Mouse (Mus musculus) C2C12 (cell line): ENCODE results near the gene Mia. TPM values are rescaled to one million over a fixed set of nuclear protein-coding genes. Genes with fewer than 3 reads are reported as not detected.

Experiments used
- H3K27me3 ChIP-seq: one replicate; pipeline ENCODE4 v1.6.1; 2011; ENCODE audit not compliant: control insufficient read depth, insufficient read depth, insufficient read length
- H3K36me3 ChIP-seq: one replicate; pipeline ENCODE4 v1.6.1; 2011; ENCODE audit not compliant: control insufficient read depth, insufficient read depth
- H3K4me3 ChIP-seq: one replicate; pipeline ENCODE4 v1.5.1; 2011; ENCODE audit warnings: mild to moderate bottlenecking, control low read depth; ENCODE audit not compliant: poor library complexity, insufficient read depth, severe bottlenecking
- H3K79me2 ChIP-seq: one replicate; pipeline ENCODE4 v1.6.1; 2011; ENCODE audit not compliant: control insufficient read depth, insufficient read depth
- H3K79me3 ChIP-seq: one replicate; pipeline ENCODE4 v1.6.1; 2011; ENCODE audit warnings: low read depth, control low read depth
- H3ac ChIP-seq: one replicate; pipeline ENCODE3; 2011; ENCODE audit warnings: low read depth; ENCODE audit not compliant: control insufficient read depth, insufficient read length
- CEBPB ChIP-seq: IDR thresholded peaks from one replicate; pipeline ENCODE4 v1.6.1; 2011; ENCODE audit warnings: low read depth, mild to moderate bottlenecking, control low read depth, moderate library complexity
- CTCF ChIP-seq: IDR thresholded peaks from one replicate; pipeline ENCODE4 v1.5.1; 2011; ENCODE audit not compliant: control insufficient read depth, insufficient read depth, insufficient read length
- FOSL1 ChIP-seq: IDR thresholded peaks from one replicate; pipeline ENCODE4 v1.8.0; 2011; ENCODE audit warnings: mild to moderate bottlenecking, low read length; ENCODE audit not compliant: poor library complexity, insufficient read depth, severe bottlenecking
- MAX ChIP-seq: IDR thresholded peaks from one replicate; pipeline ENCODE4 v1.6.1; 2011; ENCODE audit warnings: mild to moderate bottlenecking, control low read depth
- MYOD1 ChIP-seq: IDR thresholded peaks from one replicate; pipeline ENCODE4 v1.6.1; 2011; ENCODE audit warnings: low read depth; ENCODE audit not compliant: control insufficient read depth, insufficient read length
- MYOG ChIP-seq: IDR thresholded peaks from one replicate; pipeline ENCODE4 v1.6.1; 2011; ENCODE audit not compliant: control insufficient read depth, insufficient read length; ENCODE audit errors: extremely low read depth
- USF1 ChIP-seq: IDR thresholded peaks from one replicate; pipeline ENCODE4 v1.6.1; 2011; ENCODE audit warnings: low read depth, mild to moderate bottlenecking, control low read depth, moderate library complexity
- polyA plus RNA-seq: library from polyadenylated mRNA; unstranded; fragments of >200 nt; fragmentation: generic; extraction: Trizol; gene quantifications from one replicate; pipeline ENCODE4 v1.2.1, GENCODE M21; 2012; ENCODE audit warnings: missing spikeins

The Mia gene
- polyA plus RNA-seq, 1 experiment, result 0.26 TPM

GRCm38 (mm10) chr7:27198779-27199178, 17.8 kb upstream of the Mia start:
- no peaks in the 10 kb centered on the region for H3K27me3 ChIP-seq
- no peak overlapping the region for H3ac ChIP-seq
- H3K79me2 ChIP-seq, result peaks cover 21% of the 10 kb centered on the region
- H3K4me3 ChIP-seq, result no peak overlapping the region
- TF ChIP-seq MYOD1 (no peak), CTCF (no peak), MYOG (no peak), CEBPB (no peak), MAX (no peak), USF1 (no peak), FOSL1 (no peak)
- H3K79me3 ChIP-seq, result peaks cover 17% of the 10 kb centered on the region
- H3K36me3 ChIP-seq, result peaks cover 15% of the 10 kb centered on the region

- no peaks in the 10 kb centered on the region for H3K27me3 ChIP-seq
- H3K36me3 ChIP-seq, result peaks cover 18% of the 10 kb centered on the region
- no peak overlapping the region for H3K4me3 ChIP-seq
- H3K79me3 ChIP-seq, result peaks cover 22% of the 10 kb centered on the region
- no peak overlapping the region for H3ac ChIP-seq
- TF ChIP-seq MYOG, result no peak
- TF ChIP-seq CEBPB, result no peak
- TF ChIP-seq USF1, result no peak
- no peak for TF ChIP-seq FOSL1
- no peak for TF ChIP-seq MYOD1
- no peak for TF ChIP-seq MAX
- H3K79me2 ChIP-seq, result peaks cover 26% of the 10 kb centered on the region
Observed at GRCm38 (mm10) chr7:27198355-27198754, 17.4 kb upstream of the Mia start.

- no peaks in the 10 kb centered on the region for H3K27me3 ChIP-seq
- peaks cover 28% of the 10 kb centered on the region for H3K79me3 ChIP-seq
- H3K79me2 ChIP-seq, result peaks cover 33% of the 10 kb centered on the region
- TF ChIP-seq MYOG (no peak), CTCF (no peak), MAX (no peak), USF1 (no peak), FOSL1 (no peak), MYOD1 (no peak), CEBPB (no peak)
- H3K4me3 ChIP-seq, result no peak overlapping the region
- H3K36me3 ChIP-seq, result peaks cover 18% of the 10 kb centered on the region
- H3ac ChIP-seq, result no peak overlapping the region
Observed at GRCm38 (mm10) chr7:27197634-27198033, 16.7 kb upstream of the Mia start.

GRCm38 (mm10) chr7:27197136-27197535, 16.2 kb upstream of the Mia start:
- H3K36me3 ChIP-seq, result peaks cover 23% of the 10 kb centered on the region

DNA sequence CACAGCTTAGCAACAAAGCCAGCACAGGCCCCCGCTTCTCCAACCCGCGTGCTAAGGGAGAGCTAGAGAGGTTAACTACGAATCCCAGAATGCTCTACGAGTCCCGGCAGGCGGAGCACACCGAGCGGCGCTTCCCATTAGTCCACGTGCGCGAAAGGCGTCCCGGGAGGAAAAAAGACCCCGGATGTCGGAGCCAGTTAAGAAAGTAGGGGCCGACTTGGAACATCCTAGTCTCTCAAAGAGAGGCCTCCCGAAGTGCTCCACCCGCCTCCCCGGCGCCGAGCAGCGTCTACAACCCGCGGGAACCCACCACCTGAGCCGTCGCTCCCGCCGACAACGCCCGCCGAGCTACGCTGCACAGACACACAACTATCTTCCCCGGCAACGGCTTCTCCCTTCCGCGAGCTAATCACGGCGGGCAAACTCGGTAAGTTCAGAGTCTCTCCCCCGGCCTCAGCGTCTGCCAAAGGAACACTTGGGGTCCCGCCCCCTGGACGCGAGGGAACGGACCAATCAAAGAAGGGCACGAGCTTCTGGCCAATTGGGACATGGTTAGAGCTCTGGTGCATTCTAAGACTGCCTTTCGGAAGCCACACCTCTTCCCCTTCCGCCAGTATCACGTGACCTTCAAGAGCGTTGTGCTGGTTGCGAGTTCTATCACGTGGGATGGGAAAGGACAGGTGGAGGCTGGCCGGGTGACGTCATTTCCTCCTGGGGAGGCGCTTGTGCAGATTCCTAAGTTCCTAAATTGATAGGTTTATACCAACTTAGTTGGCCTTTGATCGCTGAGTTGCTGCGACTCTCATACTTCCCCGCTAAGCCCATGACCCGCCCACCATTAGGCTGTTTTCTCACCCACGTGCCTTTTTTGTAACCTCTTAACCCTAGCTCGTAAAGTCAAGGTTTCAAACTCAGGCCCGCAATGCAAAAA, 15.0 kb upstream of the Mia start, which contains the start of the genes BC024978 and Snrpa:
BC024978 (plus strand) TSS at position 101 of the 931 bp plus-strand sequence.
Snrpa (minus strand) TSS at position 591 of the 931 bp plus-strand sequence.
- no peak for TF ChIP-seq CEBPB
- TF ChIP-seq MYOD1, result peak; percentile 85
- TF ChIP-seq MAX, result peak; percentile 87
- no peak for TF ChIP-seq CTCF
- no peak for TF ChIP-seq FOSL1
- TF ChIP-seq USF1, result peak; percentile 99
- H3K27me3 ChIP-seq, result no peaks in the 10 kb centered on the region
- peaks cover 35% of the 10 kb centered on the region for H3K36me3 ChIP-seq
- peak within 1 kb of the TSS; percentile 88 for H3ac ChIP-seq
- H3K79me3 ChIP-seq, result peaks cover 43% of the 10 kb centered on the region
- H3K4me3 ChIP-seq, result peak within 1 kb of the TSS; percentile 78
- H3K79me2 ChIP-seq, result peaks cover 50% of the 10 kb centered on the region

More at GRCm38 (mm10) chr7:27197136-27197535, 16.2 kb upstream of the Mia start:
- peaks cover 38% of the 10 kb centered on the region for H3K79me2 ChIP-seq
- H3K79me3 ChIP-seq, result peaks cover 33% of the 10 kb centered on the region
- no peak for TF ChIP-seq FOSL1
- no peak for TF ChIP-seq USF1
- TF ChIP-seq MYOD1, result no peak
- no peak for TF ChIP-seq CEBPB
- no peak for TF ChIP-seq MAX
- no peak for TF ChIP-seq MYOG
- no peak for TF ChIP-seq CTCF
- no peak overlapping the region for H3ac ChIP-seq
- H3K27me3 ChIP-seq, result no peaks in the 10 kb centered on the region
- H3K4me3 ChIP-seq, result no peak overlapping the region

- no peak overlapping the region for H3ac ChIP-seq
- TF ChIP-seq MAX, result no peak
- no peak overlapping the region for H3K4me3 ChIP-seq
- peaks cover 49% of the 10 kb centered on the region for H3K36me3 ChIP-seq
- no peaks in the 10 kb centered on the region for H3K27me3 ChIP-seq
- peaks cover 53% of the 10 kb centered on the region for H3K79me3 ChIP-seq
- peaks cover 66% of the 10 kb centered on the region for H3K79me2 ChIP-seq
Observed at GRCm38 (mm10) chr7:27193731-27194130, 12.8 kb upstream of the Mia start.
